Mouse (Mus musculus) MEL (cell line): ENCODE measurements around the gene Scamp4. TPM values are rescaled to one million over a fixed set of nuclear protein-coding genes. Genes with fewer than 3 reads are reported as not detected.

Experiments used
- DNase-seq: peaks from one replicate; pipeline ENCODE4 v3.0.0; 2011; ENCODE audit warnings: low read depth, low spot score
- H3K27ac ChIP-seq: 2 replicates; pipeline ENCODE4 v1.5.1; 2012; ENCODE audit warnings: low read depth, mild to moderate bottlenecking, control low read depth, low read length, moderate library complexity; ENCODE audit not compliant: control insufficient read depth
- H3K27me3 ChIP-seq, 2 experiments: fragments of 150-350 bp in 1 of 2; sonication (generic) in 1 of 2; 2 replicates each; pipeline ENCODE4 v1.6.1; 2012; ENCODE audit warnings: low read length in 2 of 2, mild to moderate bottlenecking in 2 of 2, improper control_type of control experiment in 1 of 2, moderate library complexity in 1 of 2; ENCODE audit not compliant: insufficient read depth in 2 of 2, control insufficient read depth in 1 of 2
- H3K36me3 ChIP-seq, 2 experiments: 2 replicates each; pipeline ENCODE4 v1.6.1; 2012 to 2014; ENCODE audit warnings: low read length in 2 of 2, improper control_type of control experiment in 1 of 2, inconsistent platforms in 1 of 2, mild to moderate bottlenecking in 1 of 2; ENCODE audit not compliant: insufficient read depth in 2 of 2, control insufficient read depth in 1 of 2
- H3K4me1 ChIP-seq, 2 experiments: fragments of 150-350 bp in 1 of 2; sonication (generic) in 1 of 2; 2 replicates each; pipeline ENCODE4 v1.6.1; 2012; ENCODE audit warnings: low read length in 2 of 2, improper control_type of control experiment in 1 of 2, mild to moderate bottlenecking in 1 of 2; ENCODE audit not compliant: insufficient read depth in 2 of 2, control insufficient read depth in 1 of 2
- H3K4me3 ChIP-seq, 2 experiments: fragments of 150-350 bp in 1 of 2; sonication (generic) in 1 of 2; 2 replicates each; pipeline ENCODE4 v1.5.1; 2012; ENCODE audit warnings: low read depth in 2 of 2, low read length in 2 of 2, mild to moderate bottlenecking in 2 of 2, moderate library complexity in 2 of 2, control low read depth in 1 of 2, improper control_type of control experiment in 1 of 2; ENCODE audit not compliant: control insufficient read depth in 1 of 2, insufficient read depth in 1 of 2
- H3K79me2 ChIP-seq: 2 replicates; pipeline ENCODE4 v1.6.1; 2012; ENCODE audit warnings: mild to moderate bottlenecking, low read length, moderate library complexity; ENCODE audit not compliant: control insufficient read depth, poor library complexity, insufficient read depth
- H3K9ac ChIP-seq: 2 replicates; pipeline ENCODE4 v1.6.1; 2012; ENCODE audit warnings: low read depth, mild to moderate bottlenecking, control low read depth, low read length, moderate library complexity; ENCODE audit not compliant: control insufficient read depth, poor library complexity, severe bottlenecking
- H3K9me3 ChIP-seq: fragments of 150-350 bp; sonication (generic); replicated peaks from 2 replicates; pipeline ENCODE4 v1.6.1; 2012; ENCODE audit warnings: mild to moderate bottlenecking, low read length, improper control_type of control experiment, moderate library complexity; ENCODE audit not compliant: insufficient read depth
- BHLHE40 ChIP-seq: IDR thresholded peaks from 2 replicates; pipeline ENCODE4 v1.6.1; 2012; ENCODE audit warnings: low read depth, mild to moderate bottlenecking, inconsistent platforms, low read length, improper control_type of control experiment, borderline replicate concordance
- CHD1 ChIP-seq: IDR thresholded peaks from 2 replicates; pipeline ENCODE4 v1.6.1; 2012; ENCODE audit warnings: low read depth, mild to moderate bottlenecking, inconsistent platforms, low read length, improper control_type of control experiment
- ELF1 ChIP-seq: IDR thresholded peaks from 2 replicates; pipeline ENCODE4 v1.6.1; 2014; ENCODE audit warnings: low read depth, mild to moderate bottlenecking, inconsistent platforms, low read length, improper control_type of control experiment, moderate library complexity
- EP300 ChIP-seq, 2 experiments: IDR thresholded peaks; 2 replicates each; pipeline ENCODE4 v1.6.1; 2011; ENCODE audit warnings: improper control_type of control experiment in 2 of 2, low read length in 2 of 2, low read depth in 1 of 2, mild to moderate bottlenecking in 1 of 2
- JUND ChIP-seq: IDR thresholded peaks from 2 replicates; pipeline ENCODE4 v1.6.1; 2011; ENCODE audit warnings: low read depth, mild to moderate bottlenecking, improper control_type of control experiment, low read length
- MAZ ChIP-seq: IDR thresholded peaks from 2 replicates; pipeline ENCODE4 v1.6.1; 2012; ENCODE audit warnings: low read depth, mild to moderate bottlenecking, inconsistent platforms, low read length, improper control_type of control experiment
- MEF2A ChIP-seq: IDR thresholded peaks from 2 replicates; pipeline ENCODE4 v1.6.1; 2014; ENCODE audit warnings: low read depth, mild to moderate bottlenecking, inconsistent platforms, low read length, improper control_type of control experiment; ENCODE audit not compliant: poor library complexity, insufficient replicate concordance, severe bottlenecking; ENCODE audit errors: extremely low read depth
- MXI1 ChIP-seq: IDR thresholded peaks from 2 replicates; pipeline ENCODE4 v1.6.1; 2011; ENCODE audit warnings: mild to moderate bottlenecking, low read depth, low read length, improper control_type of control experiment
- MYC ChIP-seq: IDR thresholded peaks from 2 replicates; pipeline ENCODE4 v1.6.1; 2011; ENCODE audit warnings: low read depth, mild to moderate bottlenecking, low read length, improper control_type of control experiment, moderate library complexity
- POLR2A ChIP-seq, 2 experiments: IDR thresholded peaks; 2 replicates each; pipeline ENCODE4 v1.6.1; 2011 to 2012; ENCODE audit warnings: low read length in 2 of 2, mild to moderate bottlenecking in 2 of 2, control low read depth in 1 of 2, improper control_type of control experiment in 1 of 2, low read depth in 1 of 2, moderate library complexity in 1 of 2; ENCODE audit not compliant: control insufficient read depth in 1 of 2, insufficient read depth in 1 of 2, poor library complexity in 1 of 2
- POLR2AphosphoS5 ChIP-seq: IDR thresholded peaks from 2 replicates; pipeline ENCODE4 v1.6.1; 2012; ENCODE audit warnings: low read depth, borderline replicate concordance, mild to moderate bottlenecking, inconsistent platforms, low read length, moderate library complexity, mixed read lengths
- TAL1 ChIP-seq: IDR thresholded peaks from 2 replicates; pipeline ENCODE4 v1.6.1; 2012; ENCODE audit warnings: mild to moderate bottlenecking, inconsistent platforms, low read length, moderate library complexity, mixed read lengths
- USF1 ChIP-seq: IDR thresholded peaks from 2 replicates; pipeline ENCODE4 v1.6.1; 2014; ENCODE audit warnings: low read depth, mild to moderate bottlenecking, inconsistent platforms, low read length, improper control_type of control experiment, moderate library complexity
- USF2 ChIP-seq, 2 experiments: IDR thresholded peaks; 2 replicates each; pipeline ENCODE4 v1.6.1; 2011 to 2012; ENCODE audit warnings: improper control_type of control experiment in 2 of 2, low read length in 2 of 2, borderline replicate concordance in 1 of 2, inconsistent platforms in 1 of 2, low read depth in 1 of 2, mild to moderate bottlenecking in 1 of 2; ENCODE audit not compliant: insufficient read depth in 1 of 2
- ZKSCAN1 ChIP-seq: IDR thresholded peaks from 2 replicates; pipeline ENCODE4 v1.6.1; 2012; ENCODE audit warnings: low read depth, mild to moderate bottlenecking, inconsistent platforms, low read length, improper control_type of control experiment, moderate library complexity
- polyA plus RNA-seq, 2 experiments: library from polyadenylated mRNA; stranded (reverse) in 1 of 2; unstranded in 1 of 2; fragments of >175 nt in 1 of 2; fragments of >200 nt in 1 of 2; gene quantifications; 2 replicates each; pipeline versions ENCODE4 v1.2.1 to v1.2.4; 2012; ENCODE audit warnings: low replicate concordance in 2 of 2, low read depth in 1 of 2; ENCODE audit not compliant: insufficient read length in 2 of 2, insufficient read depth in 1 of 2, missing spikeins in 1 of 2
- total RNA-seq: library from RNA; depleted of rRNA; stranded (reverse); fragments of 300-350 nt; gene quantifications from 2 replicates; pipeline ENCODE4 v1.2.3, GENCODE M21; 2012

Scamp4 gene
- total and polyA plus RNA-seq, 3 experiments, result 34.2 to 140 TPM; not detected in 1

- peak; percentile 51 for DNase-seq
- peaks cover 83% of the 10 kb centered on the region for H3K79me2 ChIP-seq
- no peak overlapping the region for H3K27ac ChIP-seq
- peaks cover 0 to 41% of the 10 kb centered on the region in 2 experiments; a peak in 2 of 4 replicates for H3K36me3 ChIP-seq
- H3K4me3 ChIP-seq, result no peak overlapping the region
- H3K27me3 ChIP-seq, result no peaks in the 10 kb centered on the region
- no peaks in the 10 kb centered on the region for H3K9me3 ChIP-seq
- peaks cover 12 to 59% of the 10 kb centered on the region in 2 experiments; a peak in 3 of 4 replicates for H3K4me1 ChIP-seq
- no peak overlapping the region for H3K9ac ChIP-seq
- no peak for TF ChIP-seq ZKSCAN1
- no peak for TF ChIP-seq EP300 (IDR thresholded peaks at IDR 0.05; ENCODE audit: low read depth in 1 of 2, low read length in 2 of 2)
- no peak for TF ChIP-seq POLR2AphosphoS5
- TF ChIP-seq USF1, result no peak
- TF ChIP-seq CHD1, result no peak
- TF ChIP-seq MYC, result no peak
- no peak for TF ChIP-seq MXI1
- TF ChIP-seq MEF2A, result no peak
- TF ChIP-seq MAZ, result no peak
- TF ChIP-seq USF2 (IDR thresholded peaks at IDR 0.05; ENCODE audit: borderline replicate concordance in 1 of 2, insufficient read depth in 1 of 2, low read depth in 1 of 2, low read length in 2 of 2), result no peak
- TF ChIP-seq JUND, result no peak
- TF ChIP-seq BHLHE40, result no peak
- no peak for TF ChIP-seq ELF1
These were observed 28.7 kb upstream of the Scamp4 start for GRCm38 (mm10) chr10:80573944-80574343.

GRCm38 (mm10) chr10:80574896-80575295 is 27.8 kb upstream of the Scamp4 start:
- H3K9ac ChIP-seq, result peak overlapping the region; percentile 84
- TF ChIP-seq TAL1, result no peak
- TF ChIP-seq POLR2A (IDR thresholded peaks at IDR 0.05; ENCODE audit: control insufficient read depth in 1 of 2, insufficient read depth in 1 of 2, low read depth in 1 of 2, low read length in 2 of 2, poor library complexity in 1 of 2), result 0 out of 4 replicates have a peak, but pooled peaks of 1 of the 2 experiments have one; percentile 13
- TF ChIP-seq, all 39 proteins: peak for 1
- H3K4me1 ChIP-seq, result peaks cover 18 to 63% of the 10 kb centered on the region in 2 experiments; a peak in 3 of 4 replicates
- peaks cover 0 to 45% of the 10 kb centered on the region in 2 experiments; a peak in 2 of 4 replicates for H3K36me3 ChIP-seq
- H3K9me3 ChIP-seq, result no peaks in the 10 kb centered on the region
- no peak for DNase-seq
- no peaks in the 10 kb centered on the region for H3K27me3 ChIP-seq
- peak overlapping the region in 1 of 2 experiments; percentile 88; a peak in 2 of 4 replicates for H3K4me3 ChIP-seq
- H3K27ac ChIP-seq, result no peak overlapping the region
- peaks cover 73% of the 10 kb centered on the region for H3K79me2 ChIP-seq
